Mouse (Mus musculus) bone marrow, adult 2 months (tissue): ENCODE measurements at regions not wholly inside any gene's neighbourhood (a gene's known extent, or its start where the extent isn't known, plus 50 kb on each side); places are given as distances from the start of the nearest gene placed in this dataset.

Source experiments
- CTCF ChIP-seq: fragments of 200-500 bp; IDR thresholded peaks from 2 replicates; pipeline ENCODE4 v1.5.1; 2011; ENCODE audit warnings: low read length, control low read depth; ENCODE audit not compliant: control insufficient read depth, insufficient read depth
- POLR2A ChIP-seq: fragments of 200-500 bp; IDR thresholded peaks from 2 replicates; pipeline ENCODE4 v1.6.1; 2011; ENCODE audit warnings: low read depth, mild to moderate bottlenecking, control low read depth, low read length, borderline replicate concordance; ENCODE audit not compliant: control insufficient read depth

DNA sequence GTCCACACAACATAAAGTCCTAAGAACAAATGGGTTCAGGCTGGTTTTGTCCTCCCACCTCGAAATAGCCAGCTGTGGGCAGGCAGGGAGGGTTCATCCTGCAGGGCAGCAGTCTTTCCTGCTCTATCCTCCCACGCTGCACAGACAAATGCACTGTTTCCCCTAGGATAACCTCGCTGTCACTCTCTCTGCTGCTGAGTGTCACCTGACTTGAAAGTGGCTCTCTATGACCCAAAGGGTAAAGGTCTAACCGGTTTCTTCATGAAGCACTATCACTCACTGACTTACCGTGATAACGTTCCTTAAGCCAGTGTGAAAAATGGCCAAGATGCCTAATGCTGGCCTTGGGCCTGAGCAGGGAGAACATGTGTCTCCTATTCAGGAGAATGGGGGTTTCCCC is 78.2 kb upstream of the Spdye4c start:
- TF ChIP-seq CTCF: no peak
- TF ChIP-seq POLR2A: no peak
